In genomic region chr10:13566393-13566792, GRCm38 (mm10) we compare ENCODE assay signal across 22 mouse cellular contexts. TPM values are rescaled to one million over a fixed set of nuclear protein-coding genes. Genes with fewer than 3 reads are reported as not detected.
DNase-seq lines count a peak whose midpoint lies in the region; ATAC-seq and TF ChIP-seq lines count a peak whose summit lies in the region.
"Had no signal": no experiment of that assay in that cellular context is flagged by ENCODE, and none has a peak within 500 bp of the region (broad histone marks: within the 10 kb centered on the region; RNA-seq: fewer than 3 reads in every experiment).

No protein-coding gene starts in this region.

- H3K4me3 ChIP-seq in liver, embryonic 12.5 days: no peak overlapping the region
- H3K4me3 ChIP-seq in intestine, embryonic 15.5 days (replicated peaks): no peak overlapping the region; the same call in 1 of the 2 replicates
- no peak overlapping the region for H3K4me3 ChIP-seq in olfactory bulb, adult 2 months (ENCODE audit: insufficient read depth, low read depth, low read length)
- no peak overlapping the region for H3K4me3 ChIP-seq in stomach, postnatal 0 days (ENCODE audit: low read depth, low read length)
- H3K4me3 ChIP-seq: embryonic facial prominence, embryonic 15.5 days; erythroblast, embryonic 14.5 days; forebrain, embryonic 10.5 days; forebrain, embryonic 15.5 days; heart, embryonic 13.5 days; hindbrain, embryonic 12.5 days had no signal

- H3K36me3 ChIP-seq in liver, embryonic 12.5 days: peaks cover 26% of the 10 kb centered on the region
- H3K36me3 ChIP-seq in intestine, embryonic 15.5 days: no peaks in the 10 kb centered on the region
- no peaks in the 10 kb centered on the region for H3K36me3 ChIP-seq in stomach, postnatal 0 days (ENCODE audit: control insufficient read depth, insufficient read depth, low read length)

- no peak overlapping the region for H3K9ac ChIP-seq in liver, embryonic 12.5 days
- H3K9ac ChIP-seq in intestine, embryonic 15.5 days: no peak overlapping the region
- no peak overlapping the region for H3K9ac ChIP-seq in stomach, postnatal 0 days (ENCODE audit: low read length)
- H3K9ac ChIP-seq: embryonic facial prominence, embryonic 15.5 days; forebrain, embryonic 15.5 days; heart, embryonic 13.5 days; hindbrain, embryonic 12.5 days had no signal

- 0 out of 2 replicates have a peak overlapping the region, but pooled peaks have one; percentile 10 for H3K4me2 ChIP-seq in liver, embryonic 12.5 days
- peak overlapping the region; percentile 43 for H3K4me2 ChIP-seq in intestine, embryonic 15.5 days (replicated peaks)
- H3K4me2 ChIP-seq in stomach, postnatal 0 days (replicated peaks; ENCODE audit: low read depth): peak overlapping the region; percentile 32
- H3K4me2 ChIP-seq: embryonic facial prominence, embryonic 15.5 days; forebrain, embryonic 15.5 days; heart, embryonic 13.5 days; hindbrain, embryonic 12.5 days had no signal

- TF ChIP-seq POLR2A in olfactory bulb, adult 2 months (IDR thresholded peaks at IDR 0.05; ENCODE audit: insufficient read depth, low read depth, low read length): no peak

- TF ChIP-seq CTCF in olfactory bulb, adult 2 months (IDR thresholded peaks at IDR 0.05; ENCODE audit: insufficient read depth, low read depth, low read length): no peak
- no peak for TF ChIP-seq CTCF in stomach, postnatal 0 days (IDR thresholded peaks at IDR 0.05; ENCODE audit: low read depth)

- 58% methylated on average over 13 of the region's 13 CpGs for WGBS in liver, embryonic 12.5 days (ENCODE audit: insufficient replicate concordance)
- 51% methylated on average over 13 of the region's 13 CpGs for WGBS in intestine, embryonic 15.5 days
- WGBS in olfactory bulb, adult 2 months: 72% methylated on average over 13 of the region's 13 CpGs
- WGBS in stomach, postnatal 0 days: 43% methylated on average over 13 of the region's 13 CpGs

- H3K9me3 ChIP-seq in liver, embryonic 12.5 days (replicated peaks): no peaks in the 10 kb centered on the region
- H3K9me3 ChIP-seq in intestine, embryonic 15.5 days: no peaks in the 10 kb centered on the region
- H3K9me3 ChIP-seq in stomach, postnatal 0 days (ENCODE audit: control insufficient read depth, low read length): no peaks in the 10 kb centered on the region
- H3K9me3 ChIP-seq: embryonic facial prominence, embryonic 15.5 days; forebrain, embryonic 10.5 days; forebrain, embryonic 15.5 days; heart, embryonic 13.5 days; hindbrain, embryonic 12.5 days had no signal

- H3K4me1 ChIP-seq in liver, embryonic 12.5 days: no peaks in the 10 kb centered on the region
- H3K4me1 ChIP-seq in intestine, embryonic 15.5 days (replicated peaks): 0 out of 2 replicates have a peak, but pooled peaks cover 3% of the 10 kb centered on the region
- peaks cover 23% of the 10 kb centered on the region for H3K4me1 ChIP-seq in olfactory bulb, adult 2 months (ENCODE audit: control insufficient read depth, insufficient read depth, low read length)
- H3K4me1 ChIP-seq in stomach, postnatal 0 days (replicated peaks; ENCODE audit: control insufficient read depth, insufficient read depth): no peaks in the 10 kb centered on the region

- TF ChIP-seq EP300 in stomach, postnatal 0 days (optimal IDR thresholded peaks at IDR 0.05): no peak

- no peak; the same call in 1 of the 2 replicates for ATAC-seq in liver, embryonic 12.5 days
- peak; percentile 62 for ATAC-seq in intestine, embryonic 15.5 days
- peak; percentile 91 for ATAC-seq in stomach, postnatal 0 days (ENCODE audit: low FRiP score, low TSS enrichment)
- ATAC-seq: forebrain, embryonic 15.5 days had no signal

- no peak overlapping the region for H3K27ac ChIP-seq in liver, embryonic 12.5 days
- H3K27ac ChIP-seq in intestine, embryonic 15.5 days: no peak overlapping the region
- peak overlapping the region; percentile 60; the same call in 1 of the 2 replicates for H3K27ac ChIP-seq in olfactory bulb, adult 2 months (ENCODE audit: insufficient read depth, low read depth, low read length)
- no peak overlapping the region for H3K27ac ChIP-seq in stomach, postnatal 0 days (replicated peaks)
- H3K27ac ChIP-seq: embryonic facial prominence, embryonic 15.5 days; forebrain, embryonic 10.5 days; forebrain, embryonic 15.5 days; heart, embryonic 13.5 days; hindbrain, embryonic 12.5 days had no signal

- no peak for DNase-seq in liver
- DNase-seq in stomach, postnatal 0 days (ENCODE audit: low spot score): peak; percentile 53
- no peak for DNase-seq in retina, embryonic 14.5 days (ENCODE audit: low spot score)
- no peak for DNase-seq in layer of hippocampus, postnatal 25 days (ENCODE audit: extremely low spot score in 1 of 2, low spot score in 1 of 2)
- DNase-seq: adrenal gland, adult 2 months; adrenal gland, postnatal 25 days; B cell, adult 2 months; cerebellum, adult 2 months; cerebellum, postnatal 10 days; embryo, embryonic 11 days; gastrocnemius, postnatal 36 days; heart, adult 11 months; heart, postnatal 36 days had no signal

- no peaks in the 10 kb centered on the region for H3K27me3 ChIP-seq in liver, embryonic 12.5 days (replicated peaks)
- H3K27me3 ChIP-seq in intestine, embryonic 15.5 days (replicated peaks): no peaks in the 10 kb centered on the region
- H3K27me3 ChIP-seq in stomach, postnatal 0 days (ENCODE audit: control insufficient read depth, insufficient read depth, low read length): no peaks in the 10 kb centered on the region
- H3K27me3 ChIP-seq: forebrain, embryonic 15.5 days; heart, embryonic 13.5 days; hindbrain, embryonic 12.5 days had no signal

RNA-seq across cellular contexts. Expression of gene Pex3, which starts 13.5 kb away (rescaled TPM):
- 12.4 and 14.2 TPM in 2 replicates for polyA plus RNA-seq in liver, embryonic 12.5 days (2016; fragmentation: Nextera tagmentation; extraction: Ambion mirVana)
- 19.4 and 21.0 TPM in 2 replicates for polyA plus RNA-seq in intestine, embryonic 15.5 days (2015; fragmentation: Nextera tagmentation; extraction: Ambion mirVana)
- not detected in 2 replicates for polyA plus RNA-seq in olfactory bulb, adult 2 months (2012; ENCODE audit: insufficient read depth, insufficient read length, low replicate concordance, missing spikeins)
- polyA plus RNA-seq in stomach, postnatal 0 days (2015; fragmentation: Nextera tagmentation; extraction: Ambion mirVana): 20.8 and 22.2 TPM in 2 replicates
- 10 to 100 TPM; 26.0 to 30.3 TPM for total RNA-seq in layer of hippocampus, postnatal 25 days (2021)

RNA-seq across cellular contexts. Expression of gene Adat2, which starts 13.7 kb away (rescaled TPM):
- polyA plus RNA-seq in liver, embryonic 12.5 days (2016; fragmentation: Nextera tagmentation; extraction: Ambion mirVana): 3.7 and 4.0 TPM in 2 replicates
- 3.3 and 4.0 TPM in 2 replicates for polyA plus RNA-seq in intestine, embryonic 15.5 days (2015; fragmentation: Nextera tagmentation; extraction: Ambion mirVana)
- polyA plus RNA-seq in olfactory bulb, adult 2 months (2012; ENCODE audit: insufficient read depth, insufficient read length, low replicate concordance, missing spikeins): not detected in 2 replicates
- 3.9 and 4.3 TPM in 2 replicates for polyA plus RNA-seq in stomach, postnatal 0 days (2015; fragmentation: Nextera tagmentation; extraction: Ambion mirVana)
- total RNA-seq in layer of hippocampus, postnatal 25 days (2021): 1 to 10 TPM; 8.1 to 8.9 TPM

Comparison
In these comparisons a context has a peak if more than half of its experiments do, and no peak if none do; other contexts are left out.
1. RNA of gene Pex3, which starts 13.5 kb away (polyA plus RNA-seq): 19.4 to 21.0 TPM in intestine, embryonic 15.5 days, 20.8 to 22.2 TPM in stomach, postnatal 0 days and 12.4 to 14.2 TPM in liver, embryonic 12.5 days; not detected in olfactory bulb, adult 2 months; every median in the first group is over 10 times any median in the second.
2. Peak in every context shown above with its lines, with median percentiles within 50 percentile points of each other: H3K4me2 ChIP-seq.